Mouse (Mus musculus): ENCODE results near the gene Gm17359. TPM values are rescaled to one million over a fixed set of nuclear protein-coding genes. Genes with fewer than 3 reads are reported as not detected.
"Not testable (repeated sequence)": the region's sequence is repeated elsewhere in the genome, so short reads cannot be mapped to it uniquely, and the experiment has no call there.

Gene Gm17359
- polyA plus RNA-seq, 2 experiments from 2014 or later: not detected

- no peak for ATAC-seq
These were observed 80.7 kb downstream of the Gm17359 start for GRCm38 (mm10) chr3:79416944-79417680.

DNA sequence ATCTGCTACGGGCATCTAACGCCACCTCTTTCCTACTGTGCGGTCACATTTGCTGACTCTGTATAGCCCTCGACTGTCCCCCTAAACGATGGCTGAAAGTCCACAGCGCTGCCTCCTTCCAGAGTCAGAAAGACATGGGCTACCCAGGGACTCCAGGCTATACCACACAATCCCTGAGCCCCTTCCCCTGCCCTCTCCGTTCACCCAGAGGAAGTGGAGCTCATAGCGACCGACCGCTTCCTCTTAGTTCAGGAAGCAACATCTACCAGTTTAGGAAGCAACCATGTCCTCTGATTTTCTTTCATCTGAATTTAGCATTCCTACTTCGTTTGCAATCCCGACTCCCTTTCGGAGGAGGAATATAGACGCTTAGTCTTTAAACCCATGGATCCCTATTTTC is 82.5 kb downstream of the Gm17359 start:
- ATAC-seq: no peak

DNA sequence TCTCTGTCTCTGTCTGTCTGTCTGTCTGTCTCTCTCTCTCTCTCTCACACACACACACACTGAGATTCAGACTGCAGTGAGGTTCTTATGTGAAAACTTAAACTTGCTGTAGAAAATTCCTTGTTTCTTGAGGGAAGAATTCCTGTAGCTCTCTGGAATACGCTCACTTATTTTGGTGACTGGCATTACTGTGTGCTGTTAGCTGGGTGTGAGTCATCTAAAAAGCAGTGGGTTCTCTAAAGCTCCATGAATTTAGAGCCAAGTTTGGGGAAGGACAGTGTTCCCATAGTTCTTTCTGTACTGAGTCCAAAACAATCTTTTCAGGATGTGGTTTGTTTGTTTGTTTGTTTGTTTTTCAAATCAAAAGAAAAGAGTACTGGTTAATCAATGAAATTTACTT is 89.0 kb downstream of the Gm17359 start:
- ATAC-seq: no peak

DNA sequence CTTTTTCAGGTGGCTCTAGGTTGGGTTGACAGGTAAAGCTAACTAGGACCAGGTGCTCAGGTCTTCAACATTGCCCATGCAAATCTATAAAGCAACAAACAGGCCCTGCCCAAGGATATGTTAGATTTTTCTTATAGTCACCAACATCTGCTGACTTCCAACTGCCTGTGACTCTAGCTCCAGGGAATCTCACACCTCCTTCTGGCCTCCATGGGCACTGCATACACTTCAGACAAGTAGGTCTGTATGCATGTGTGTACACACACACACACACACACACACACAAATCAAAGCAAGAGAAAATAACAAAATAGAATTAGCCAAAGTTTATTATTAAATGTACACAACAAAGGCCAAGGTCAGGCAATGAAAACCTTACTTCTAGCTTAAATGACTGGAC is 97.1 kb downstream of the Gm17359 start:
- ATAC-seq: no peak

- no peak for ATAC-seq
These were observed 98.0 kb downstream of the Gm17359 start for GRCm38 (mm10) chr3:79434436-79434835.

- ATAC-seq: no peak
These were observed 98.5 kb downstream of the Gm17359 start for GRCm38 (mm10) chr3:79434985-79435384.

DNA sequence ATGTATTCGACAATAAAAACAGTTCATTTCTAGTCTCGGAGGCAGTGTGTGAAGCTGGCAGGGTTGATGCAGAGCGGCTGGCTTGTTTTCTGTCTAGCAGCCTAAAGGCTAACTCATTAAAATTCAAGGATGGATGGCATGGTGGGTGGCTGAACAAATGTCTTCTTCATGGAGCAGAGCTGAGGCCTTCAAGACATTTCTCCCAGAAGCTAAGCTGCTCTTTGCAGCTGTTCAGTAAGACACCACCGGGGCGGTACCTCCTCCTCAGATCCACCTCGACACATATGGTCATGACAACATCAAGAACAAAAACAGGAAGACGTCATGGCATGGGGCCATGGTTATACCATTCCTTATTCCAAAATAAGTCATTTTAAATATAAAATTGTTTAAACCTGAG is 99.7 kb downstream of the Gm17359 start:
- no peak for ATAC-seq

DNA sequence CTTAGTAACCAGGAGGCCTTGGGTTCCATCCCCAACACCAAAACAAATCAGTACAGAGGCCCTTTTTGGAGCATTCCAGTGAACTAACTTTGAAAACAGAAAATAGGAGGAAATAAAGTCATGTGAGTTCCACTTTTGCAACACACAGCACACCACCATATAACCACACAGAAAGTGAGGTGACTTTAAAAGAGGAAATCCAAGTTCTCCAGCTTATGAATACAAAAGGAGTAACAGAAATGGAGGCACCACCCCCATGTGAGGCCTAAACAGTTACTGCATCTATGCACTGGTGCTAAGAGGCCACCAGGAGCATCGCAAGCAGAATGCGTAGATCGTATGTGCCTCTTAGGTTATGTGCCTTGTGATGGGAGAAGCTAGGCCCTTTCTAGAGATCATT is 101.8 kb downstream of the Gm17359 start:
- ATAC-seq: no peak

- ATAC-seq: no peak
These were observed 104.6 kb downstream of the Gm17359 start for GRCm38 (mm10) chr3:79440976-79441491.

DNA sequence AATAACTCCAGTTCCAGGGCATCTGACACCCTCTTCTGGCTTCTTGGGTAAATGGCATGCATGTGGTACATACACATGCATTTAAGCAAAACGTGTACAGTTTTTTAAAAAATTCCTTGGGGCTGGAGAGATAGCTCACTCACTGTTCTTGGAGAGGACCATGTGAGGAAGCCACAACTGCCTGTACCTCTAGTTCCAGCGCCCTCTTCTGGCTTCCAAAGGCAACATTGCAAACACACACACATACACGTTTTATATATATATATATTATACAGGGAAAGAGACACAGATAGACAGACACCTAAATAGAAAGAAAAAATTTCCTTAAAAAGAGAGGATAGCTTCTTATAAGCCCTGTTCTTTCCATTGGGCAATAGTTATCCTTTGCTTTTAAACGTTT is 107.4 kb downstream of the Gm17359 start:
- ATAC-seq: no peak

- ATAC-seq: no peak
These were observed 108.6 kb downstream of the Gm17359 start for GRCm38 (mm10) chr3:79445041-79445440.

DNA sequence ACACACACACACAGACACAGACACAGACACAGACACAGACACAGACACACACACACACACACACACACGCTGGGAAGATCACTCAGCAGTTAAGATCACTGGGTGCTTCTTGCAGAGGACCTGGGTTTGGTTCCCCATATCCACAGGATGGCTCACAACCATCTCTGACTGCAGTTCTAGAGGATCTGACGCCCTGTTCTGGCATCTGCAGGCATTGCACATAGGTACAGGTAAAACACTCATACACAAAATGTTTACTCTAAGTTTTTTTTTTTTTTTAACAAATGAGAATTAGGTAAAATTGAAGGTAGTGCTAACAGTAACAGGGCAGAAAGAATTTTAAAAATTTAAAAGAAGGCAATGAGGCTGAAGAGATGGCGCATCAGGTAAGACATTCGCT is 109.7 kb downstream of the Gm17359 start:
- no peak for ATAC-seq

DNA sequence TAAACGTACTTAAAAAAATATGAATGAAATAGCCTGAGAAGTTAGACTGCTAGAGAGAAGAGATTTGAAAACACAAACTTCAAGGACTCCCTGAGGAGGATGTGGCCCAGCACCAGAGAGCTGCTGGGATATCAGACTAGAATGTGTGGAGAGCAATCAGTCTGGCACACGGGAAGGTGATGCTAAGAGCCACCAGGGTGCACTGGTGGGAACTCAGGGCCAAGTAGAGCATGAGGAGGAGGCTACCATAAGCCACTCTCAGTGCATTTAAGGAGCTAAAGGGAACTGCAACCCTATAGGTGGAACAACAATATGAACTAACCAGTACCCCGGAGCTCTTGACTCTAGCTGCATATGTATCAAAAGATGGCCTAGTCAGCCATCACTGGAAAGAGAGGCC is 110.2 kb downstream of the Gm17359 start:
- not testable (repeated sequence) for ATAC-seq

DNA sequence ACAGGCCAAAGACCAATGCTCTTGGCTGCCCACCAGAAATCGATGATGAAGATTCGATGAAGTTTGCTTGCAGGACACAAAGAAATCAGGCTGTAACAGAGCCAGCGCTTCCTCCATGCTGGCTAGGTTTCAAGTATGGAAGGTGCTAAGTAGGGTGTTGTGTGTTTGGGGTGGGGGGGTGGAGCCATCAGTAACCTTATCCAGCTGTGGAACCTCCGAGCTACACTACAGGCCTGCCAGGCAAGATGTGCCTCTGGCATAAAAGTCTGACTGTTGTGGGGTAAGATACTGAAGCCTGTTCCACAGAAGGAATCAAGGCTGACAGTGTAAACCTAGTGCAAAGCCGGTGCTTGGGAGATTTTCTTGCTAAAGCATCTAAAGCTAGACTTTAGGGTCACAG is 112.0 kb downstream of the Gm17359 start:
- ATAC-seq: no peak

- ATAC-seq: no peak
These were observed 112.9 kb downstream of the Gm17359 start for GRCm38 (mm10) chr3:79449361-79449760.

DNA sequence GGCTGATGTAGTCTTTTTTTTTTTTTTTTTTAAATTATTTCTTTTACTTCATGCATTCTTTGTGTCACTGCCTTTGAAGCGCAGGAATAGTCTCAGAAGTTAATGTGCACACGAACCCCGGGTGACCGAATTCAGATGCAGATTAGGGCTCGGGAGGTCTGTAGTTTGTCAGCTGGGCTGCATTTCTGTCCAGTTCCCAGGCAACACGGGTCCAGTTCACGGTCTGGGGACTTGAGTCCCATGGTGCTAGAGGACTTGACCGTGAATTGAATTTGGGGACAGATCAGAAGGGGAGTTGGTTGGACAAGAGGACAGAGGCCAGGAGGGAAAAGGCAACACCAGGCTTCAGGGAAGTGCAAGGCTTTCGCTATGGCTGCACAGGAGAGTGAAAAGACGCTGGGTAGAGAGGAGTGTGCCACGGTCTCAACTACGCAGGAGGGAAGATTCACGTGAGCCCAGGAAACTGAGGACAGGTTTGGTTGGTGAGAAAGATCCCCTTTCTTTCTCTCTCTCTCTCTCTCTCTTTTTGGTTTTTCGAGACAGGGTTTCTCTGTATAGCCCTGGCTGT is 116.3 kb downstream of the Gm17359 start:
- ATAC-seq: no peak

- no peak for ATAC-seq
These were observed 119.3 kb downstream of the Gm17359 start for GRCm38 (mm10) chr3:79455761-79456160.

GRCm38 (mm10) chr3:79458651-79459275 is 122.3 kb downstream of the Gm17359 start:
- no peak for ATAC-seq

- ATAC-seq: no peak
These were observed 133.0 kb downstream of the Gm17359 start for GRCm38 (mm10) chr3:79469440-79469839.

DNA sequence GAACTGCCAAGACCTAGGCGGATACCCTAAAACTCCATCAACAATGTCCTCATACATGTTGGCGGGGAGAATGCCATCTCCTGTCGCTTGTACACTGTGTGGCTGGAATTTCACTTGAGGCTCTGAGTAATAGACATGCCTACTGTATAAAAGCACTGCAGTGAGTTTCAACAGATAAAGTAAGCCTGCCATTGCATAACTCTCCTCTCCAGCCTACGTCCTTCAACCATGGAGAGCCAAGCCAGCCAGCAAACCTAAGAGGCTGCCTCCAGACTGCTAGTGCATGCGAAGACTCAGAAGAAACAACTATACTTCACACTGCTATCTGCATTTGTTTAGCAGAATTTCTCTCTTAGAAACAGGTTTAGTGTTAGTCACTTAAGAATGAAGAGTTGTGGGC is 135.9 kb downstream of the Gm17359 start:
- ATAC-seq: no peak

DNA sequence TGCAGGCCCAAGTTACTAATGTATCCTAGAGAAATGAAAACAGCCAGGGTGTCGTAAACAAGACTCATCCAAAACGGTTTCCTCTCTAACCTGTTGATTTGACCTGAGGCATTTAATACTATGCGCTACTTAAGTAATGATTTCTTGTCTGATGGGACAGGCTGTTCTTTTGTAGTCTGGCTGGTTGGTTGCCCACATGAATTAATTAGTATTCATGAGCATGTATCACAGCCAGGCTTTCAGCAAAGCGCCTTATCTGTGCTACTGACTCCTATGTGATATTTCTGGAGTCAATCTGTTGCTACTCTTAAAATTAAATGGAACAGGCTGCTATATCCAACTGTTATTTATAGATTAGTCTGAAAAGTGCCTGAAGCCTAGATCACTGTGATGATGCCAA is 138.4 kb downstream of the Gm17359 start:
- no peak for ATAC-seq

DNA sequence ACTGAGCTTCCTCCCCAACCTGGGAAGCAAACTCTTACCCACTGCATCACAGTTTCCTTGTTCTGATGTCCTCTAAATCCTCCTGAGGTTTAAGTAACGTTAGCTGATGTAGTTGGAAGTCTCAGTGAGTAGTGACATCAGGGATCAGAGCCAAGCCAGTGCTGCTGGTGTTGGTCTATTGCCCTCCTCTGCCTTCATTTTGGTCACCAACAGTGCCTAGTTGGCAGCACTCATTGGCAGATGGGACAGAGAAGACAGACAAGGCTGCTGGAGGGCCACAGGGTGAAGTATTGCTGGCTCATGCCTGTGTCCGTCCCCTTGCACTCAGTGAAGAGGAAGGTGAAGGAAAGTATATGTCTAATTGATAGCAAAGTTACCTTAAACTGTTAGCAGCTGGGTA is 139.5 kb downstream of the Gm17359 start:
- no peak for ATAC-seq

GRCm38 (mm10) chr3:79478400-79478799 is 141.9 kb downstream of the Gm17359 start:
- no peak for ATAC-seq

DNA sequence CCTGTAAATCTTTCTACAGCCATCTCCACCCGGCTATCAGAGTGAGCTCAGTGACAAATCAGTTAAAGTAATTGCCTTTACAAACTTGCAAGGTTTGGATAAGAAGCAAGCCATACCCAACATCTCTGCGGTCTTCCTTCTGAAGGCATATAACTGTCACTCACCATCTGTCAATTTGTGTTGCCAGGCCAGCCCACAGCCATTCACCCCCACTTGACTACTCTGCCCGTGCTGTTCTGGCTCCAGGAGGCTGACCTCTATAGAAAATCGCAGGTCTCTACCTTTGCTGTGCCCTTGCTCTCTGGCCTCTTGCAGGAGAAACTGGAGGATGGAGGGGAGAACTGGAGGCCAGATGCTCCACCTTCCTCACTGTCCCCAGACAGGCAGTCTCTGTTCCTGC is 142.4 kb downstream of the Gm17359 start:
- ATAC-seq: no peak
